9 mouse cellular contexts compared by ENCODE assay signal in the genomic region with DNA sequence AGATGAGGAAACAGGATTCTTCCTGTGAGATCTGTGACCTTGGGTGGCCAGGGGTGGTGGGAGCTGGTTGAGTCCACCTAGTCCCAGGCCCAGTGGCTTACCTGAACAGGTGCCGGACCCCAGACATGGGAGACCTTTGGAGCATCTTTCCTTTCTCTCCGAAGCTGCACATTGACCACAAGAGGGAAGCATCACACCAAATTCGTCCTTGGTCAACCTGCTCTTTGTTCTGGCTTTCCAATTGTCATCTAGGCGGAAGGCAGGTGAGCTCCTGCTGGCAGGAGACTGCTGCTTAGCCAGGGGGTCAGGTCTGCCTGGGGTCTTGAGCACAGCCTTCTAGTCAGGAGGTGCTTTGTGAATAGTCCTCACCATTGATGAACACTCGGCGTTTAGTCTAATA.
A peak's percentile ranks its signal among the peaks of the same experiment; 100 is the strongest.
DNase-seq lines count a peak whose midpoint lies in the region; ATAC-seq and TF ChIP-seq lines count a peak whose summit lies in the region.
"Had no signal": no experiment of that assay in that cellular context is flagged by ENCODE, and none has a peak within 500 bp of the region (broad histone marks: within the 10 kb centered on the region; RNA-seq: fewer than 3 reads in every experiment).

No protein-coding gene starts in this region.

- no peak overlapping the region for H3K27ac ChIP-seq in heart, postnatal 0 days (ENCODE audit: low read depth)
- no peak overlapping the region for H3K27ac ChIP-seq in testis, adult 2 months (ENCODE audit: control insufficient read depth, insufficient read depth, low read depth, low read length)
- no peak overlapping the region for H3K27ac ChIP-seq in kidney, postnatal 0 days
- no peak overlapping the region for H3K27ac ChIP-seq in stomach, postnatal 0 days (replicated peaks)
- no peak overlapping the region for H3K27ac ChIP-seq in heart, embryonic 11.5 days (ENCODE audit: low read depth, low read length)

- no peak for TF ChIP-seq EP300 in heart, postnatal 0 days (IDR thresholded peaks at IDR 0.05; ENCODE audit: low read depth)
- no peak for TF ChIP-seq EP300 in stomach, postnatal 0 days (optimal IDR thresholded peaks at IDR 0.05)

- no peak for ATAC-seq in heart, postnatal 0 days (ENCODE audit: insufficient read depth, low read depth)
- no peak for ATAC-seq in kidney, postnatal 0 days (replicated peaks; ENCODE audit: low FRiP score, low read depth)
- ATAC-seq in stomach, postnatal 0 days (ENCODE audit: low FRiP score, low TSS enrichment) = peak; percentile 63; the same call in 1 of the 2 replicates
- no peak for ATAC-seq in heart, embryonic 11.5 days (replicated peaks; ENCODE audit: insufficient number of reproducible peaks, low FRiP score, low TSS enrichment)

- peak; percentile 56 for TF ChIP-seq CTCF in heart, postnatal 0 days (IDR thresholded peaks at IDR 0.05; ENCODE audit: low read depth)
- peak; percentile 21; the same call in 1 of the 2 replicates for TF ChIP-seq CTCF in testis, adult 2 months (IDR thresholded peaks at IDR 0.05; ENCODE audit: control insufficient read depth, insufficient read depth, insufficient replicate concordance, low read depth, low read length)
- peak; percentile 78 for TF ChIP-seq CTCF in kidney, postnatal 0 days (IDR thresholded peaks at IDR 0.05; ENCODE audit: low read depth)
- TF ChIP-seq CTCF in stomach, postnatal 0 days (IDR thresholded peaks at IDR 0.05; ENCODE audit: low read depth) = peak; percentile 82

- 51% methylated on average over 6 of the region's 6 CpGs for WGBS in heart, postnatal 0 days
- WGBS in kidney, postnatal 0 days = 61% methylated on average over 6 of the region's 6 CpGs
- WGBS in stomach, postnatal 0 days = 50% methylated on average over 6 of the region's 6 CpGs
- 46% methylated on average over 6 of the region's 6 CpGs for WGBS in heart, embryonic 11.5 days (ENCODE audit: insufficient replicate concordance)

- no peaks in the 10 kb centered on the region for H3K27me3 ChIP-seq in heart, postnatal 0 days (ENCODE audit: control insufficient read depth, insufficient read depth, low read length)
- no peaks in the 10 kb centered on the region for H3K27me3 ChIP-seq in testis, adult 2 months (ENCODE audit: control insufficient read depth, insufficient read depth, low read length)
- H3K27me3 ChIP-seq in kidney, postnatal 0 days (ENCODE audit: insufficient read depth, low read length) = no peaks in the 10 kb centered on the region
- H3K27me3 ChIP-seq in stomach, postnatal 0 days (ENCODE audit: control insufficient read depth, insufficient read depth, low read length) = no peaks in the 10 kb centered on the region
- no peaks in the 10 kb centered on the region for H3K27me3 ChIP-seq in heart, embryonic 11.5 days (ENCODE audit: control insufficient read depth, insufficient read depth, low read length)

- H3K4me2 ChIP-seq in heart, postnatal 0 days (ENCODE audit: low read depth, low read length) = no peak overlapping the region
- H3K4me2 ChIP-seq in kidney, postnatal 0 days (ENCODE audit: low read length) = no peak overlapping the region
- no peak overlapping the region for H3K4me2 ChIP-seq in stomach, postnatal 0 days (replicated peaks; ENCODE audit: low read depth)
- no peak overlapping the region for H3K4me2 ChIP-seq in heart, embryonic 11.5 days

- intact Hi-C loops in heart, postnatal 25 days (cut with DNase I) = loop anchor here (5.0 kb wide), 1 partner anchor 553 kb away; no protein-coding TSS in a partner anchor

- H3K4me3 ChIP-seq in heart, postnatal 0 days (ENCODE audit: low read depth, low read length) = no peak overlapping the region
- H3K4me3 ChIP-seq in testis, adult 2 months (ENCODE audit: control insufficient read depth, low read depth, low read length) = no peak overlapping the region
- H3K4me3 ChIP-seq in kidney, postnatal 0 days (replicated peaks; ENCODE audit: low read depth, low read length) = no peak overlapping the region
- no peak overlapping the region for H3K4me3 ChIP-seq in stomach, postnatal 0 days (ENCODE audit: low read depth, low read length)
- no peak overlapping the region for H3K4me3 ChIP-seq in heart, embryonic 11.5 days (ENCODE audit: low read depth, low read length)
- H3K4me3 ChIP-seq: megakaryocyte, embryonic 14.5 days had no signal

- TF ChIP-seq POLR2A in testis, adult 2 months (IDR thresholded peaks at IDR 0.05; ENCODE audit: control insufficient read depth, low read depth, low read length) = no peak

- no peaks in the 10 kb centered on the region for H3K9me3 ChIP-seq in heart, postnatal 0 days (replicated peaks; ENCODE audit: control insufficient read depth, low read length)
- no peaks in the 10 kb centered on the region for H3K9me3 ChIP-seq in kidney, postnatal 0 days (replicated peaks; ENCODE audit: low read length)
- no peaks in the 10 kb centered on the region for H3K9me3 ChIP-seq in stomach, postnatal 0 days (ENCODE audit: control insufficient read depth, low read length)
- H3K9me3 ChIP-seq in heart, embryonic 11.5 days (replicated peaks; ENCODE audit: control insufficient read depth, low read length) = no peaks in the 10 kb centered on the region

- DNase-seq in heart, postnatal 0 days (ENCODE audit: low spot score) = no peak
- DNase-seq in heart, postnatal 25 days (ENCODE audit: low spot score) = no peak
- DNase-seq in testis, postnatal 14 days (ENCODE audit: low spot score) = no peak
- peak; percentile 59 for DNase-seq in kidney, postnatal 0 days (ENCODE audit: low spot score)
- peak; percentile 41 for DNase-seq in stomach, postnatal 0 days (ENCODE audit: low spot score)
- no peak for DNase-seq in cerebellum, adult 9-11 months

- H3K4me1 ChIP-seq in heart, postnatal 0 days (ENCODE audit: control insufficient read depth, insufficient read depth) = no peaks in the 10 kb centered on the region
- H3K4me1 ChIP-seq in testis, adult 2 months (ENCODE audit: control insufficient read depth, insufficient read depth, low read length) = no peaks in the 10 kb centered on the region
- H3K4me1 ChIP-seq in kidney, postnatal 0 days (replicated peaks; ENCODE audit: insufficient read depth, low read length) = no peaks in the 10 kb centered on the region
- no peaks in the 10 kb centered on the region for H3K4me1 ChIP-seq in stomach, postnatal 0 days (replicated peaks; ENCODE audit: control insufficient read depth, insufficient read depth)
- no peaks in the 10 kb centered on the region for H3K4me1 ChIP-seq in heart, embryonic 11.5 days (ENCODE audit: control insufficient read depth, insufficient read depth, low read length)
- H3K4me1 ChIP-seq: megakaryocyte, embryonic 14.5 days had no signal

- H3K36me3 ChIP-seq in heart, postnatal 0 days (replicated peaks; ENCODE audit: control insufficient read depth, insufficient read depth, low read length) = no peaks in the 10 kb centered on the region
- no peaks in the 10 kb centered on the region for H3K36me3 ChIP-seq in testis, adult 2 months (ENCODE audit: control insufficient read depth, insufficient read depth, low read length)
- H3K36me3 ChIP-seq in kidney, postnatal 0 days (ENCODE audit: insufficient read depth, low read length) = no peaks in the 10 kb centered on the region
- H3K36me3 ChIP-seq in stomach, postnatal 0 days (ENCODE audit: control insufficient read depth, insufficient read depth, low read length) = no peaks in the 10 kb centered on the region
- no peaks in the 10 kb centered on the region for H3K36me3 ChIP-seq in heart, embryonic 11.5 days (ENCODE audit: control insufficient read depth, insufficient read depth, low read length)

- no peak overlapping the region for H3K9ac ChIP-seq in heart, postnatal 0 days (replicated peaks; ENCODE audit: low read depth, low read length)
- H3K9ac ChIP-seq in kidney, postnatal 0 days (ENCODE audit: low read depth, low read length) = no peak overlapping the region
- no peak overlapping the region for H3K9ac ChIP-seq in stomach, postnatal 0 days (ENCODE audit: low read length)
- H3K9ac ChIP-seq in heart, embryonic 11.5 days (ENCODE audit: low read depth, low read length) = no peak overlapping the region

Comparison
In these comparisons a context has a peak if more than half of its experiments do, and no peak if none do; other contexts are left out.
1. DNase-seq: peak in kidney, postnatal 0 days (single experiment) and stomach, postnatal 0 days (single experiment); none in heart, postnatal 0 days (single experiment), heart, postnatal 25 days (single experiment), testis, postnatal 14 days (single experiment) and cerebellum, adult 9-11 months (single experiment).
2. CTCF ChIP-seq: peak in every context shown above with its lines; median percentile 82 in stomach, postnatal 0 days; 78 in kidney, postnatal 0 days; 56 in heart, postnatal 0 days; 21 in testis, adult 2 months.